Mouse (Mus musculus) MEL (cell line): ENCODE data around the gene Dpp4. TPM values are rescaled to one million over a fixed set of nuclear protein-coding genes. Genes with fewer than 3 reads are reported as not detected.

Experiments used
- DNase-seq: peaks from one replicate; pipeline ENCODE4 v3.0.0; 2011; ENCODE audit warnings: low read depth, low spot score
- H3K27ac ChIP-seq: 2 replicates; pipeline ENCODE4 v1.5.1; 2012; ENCODE audit warnings: low read depth, mild to moderate bottlenecking, control low read depth, low read length, moderate library complexity; ENCODE audit not compliant: control insufficient read depth
- H3K27me3 ChIP-seq, 2 experiments: fragments of 150-350 bp in 1 of 2; sonication (generic) in 1 of 2; 2 replicates each; pipeline ENCODE4 v1.6.1; 2012; ENCODE audit warnings: low read length in 2 of 2, mild to moderate bottlenecking in 2 of 2, improper control_type of control experiment in 1 of 2, moderate library complexity in 1 of 2; ENCODE audit not compliant: insufficient read depth in 2 of 2, control insufficient read depth in 1 of 2
- H3K36me3 ChIP-seq, 2 experiments: 2 replicates each; pipeline ENCODE4 v1.6.1; 2012 to 2014; ENCODE audit warnings: low read length in 2 of 2, improper control_type of control experiment in 1 of 2, inconsistent platforms in 1 of 2, mild to moderate bottlenecking in 1 of 2; ENCODE audit not compliant: insufficient read depth in 2 of 2, control insufficient read depth in 1 of 2
- H3K4me1 ChIP-seq, 2 experiments: fragments of 150-350 bp in 1 of 2; sonication (generic) in 1 of 2; 2 replicates each; pipeline ENCODE4 v1.6.1; 2012; ENCODE audit warnings: low read length in 2 of 2, improper control_type of control experiment in 1 of 2, mild to moderate bottlenecking in 1 of 2; ENCODE audit not compliant: insufficient read depth in 2 of 2, control insufficient read depth in 1 of 2
- H3K4me3 ChIP-seq, 2 experiments: fragments of 150-350 bp in 1 of 2; sonication (generic) in 1 of 2; 2 replicates each; pipeline ENCODE4 v1.5.1; 2012; ENCODE audit warnings: low read depth in 2 of 2, low read length in 2 of 2, mild to moderate bottlenecking in 2 of 2, moderate library complexity in 2 of 2, control low read depth in 1 of 2, improper control_type of control experiment in 1 of 2; ENCODE audit not compliant: control insufficient read depth in 1 of 2, insufficient read depth in 1 of 2
- H3K79me2 ChIP-seq: 2 replicates; pipeline ENCODE4 v1.6.1; 2012; ENCODE audit warnings: mild to moderate bottlenecking, low read length, moderate library complexity; ENCODE audit not compliant: control insufficient read depth, poor library complexity, insufficient read depth
- H3K9ac ChIP-seq: 2 replicates; pipeline ENCODE4 v1.6.1; 2012; ENCODE audit warnings: low read depth, mild to moderate bottlenecking, control low read depth, low read length, moderate library complexity; ENCODE audit not compliant: control insufficient read depth, poor library complexity, severe bottlenecking
- H3K9me3 ChIP-seq: fragments of 150-350 bp; sonication (generic); replicated peaks from 2 replicates; pipeline ENCODE4 v1.6.1; 2012; ENCODE audit warnings: mild to moderate bottlenecking, low read length, improper control_type of control experiment, moderate library complexity; ENCODE audit not compliant: insufficient read depth
- CHD1 ChIP-seq: IDR thresholded peaks from 2 replicates; pipeline ENCODE4 v1.6.1; 2012; ENCODE audit warnings: low read depth, mild to moderate bottlenecking, inconsistent platforms, low read length, improper control_type of control experiment
- CTCF ChIP-seq, 3 experiments: IDR thresholded peaks in 2 of 3; conservative IDR thresholded peaks in 1 of 3; 2 replicates each; pipeline ENCODE4 v1.5.1; 2011 to 2012; ENCODE audit warnings: low read length in 3 of 3, low read depth in 2 of 3, mild to moderate bottlenecking in 2 of 3, improper control_type of control experiment in 1 of 3, inconsistent platforms in 1 of 3, mixed read lengths in 1 of 3, moderate library complexity in 1 of 3; ENCODE audit not compliant: control insufficient read depth in 1 of 3, insufficient read depth in 1 of 3, poor library complexity in 1 of 3, severe bottlenecking in 1 of 3
- EP300 ChIP-seq, 2 experiments: IDR thresholded peaks; 2 replicates each; pipeline ENCODE4 v1.6.1; 2011; ENCODE audit warnings: improper control_type of control experiment in 2 of 2, low read length in 2 of 2, low read depth in 1 of 2, mild to moderate bottlenecking in 1 of 2
- GATA1 ChIP-seq: IDR thresholded peaks from 2 replicates; pipeline ENCODE4 v1.6.1; 2011; ENCODE audit warnings: low read depth, low read length, improper control_type of control experiment
- MAZ ChIP-seq: IDR thresholded peaks from 2 replicates; pipeline ENCODE4 v1.6.1; 2012; ENCODE audit warnings: low read depth, mild to moderate bottlenecking, inconsistent platforms, low read length, improper control_type of control experiment
- MYB ChIP-seq: IDR thresholded peaks from 2 replicates; pipeline ENCODE4 v1.6.1; 2011; ENCODE audit warnings: mild to moderate bottlenecking, low read depth, low read length, improper control_type of control experiment
- MYC ChIP-seq: IDR thresholded peaks from 2 replicates; pipeline ENCODE4 v1.6.1; 2011; ENCODE audit warnings: low read depth, mild to moderate bottlenecking, low read length, improper control_type of control experiment, moderate library complexity
- NRF1 ChIP-seq: IDR thresholded peaks from 2 replicates; pipeline ENCODE4 v1.6.1; 2014; ENCODE audit warnings: low read depth, mild to moderate bottlenecking, inconsistent platforms, low read length, improper control_type of control experiment, moderate library complexity; ENCODE audit not compliant: poor library complexity, insufficient read depth, severe bottlenecking
- POLR2A ChIP-seq, 2 experiments: IDR thresholded peaks; 2 replicates each; pipeline ENCODE4 v1.6.1; 2011 to 2012; ENCODE audit warnings: low read length in 2 of 2, mild to moderate bottlenecking in 2 of 2, control low read depth in 1 of 2, improper control_type of control experiment in 1 of 2, low read depth in 1 of 2, moderate library complexity in 1 of 2; ENCODE audit not compliant: control insufficient read depth in 1 of 2, insufficient read depth in 1 of 2, poor library complexity in 1 of 2
- POLR2AphosphoS2 ChIP-seq: IDR thresholded peaks from 2 replicates; pipeline ENCODE4 v1.6.1; 2011; ENCODE audit warnings: low read length, improper control_type of control experiment
- RAD21 ChIP-seq: IDR thresholded peaks from 2 replicates; pipeline ENCODE4 v1.6.1; 2011; ENCODE audit warnings: mild to moderate bottlenecking, low read depth, low read length, improper control_type of control experiment
- SIN3A ChIP-seq: IDR thresholded peaks from 2 replicates; pipeline ENCODE4 v1.6.1; 2012; ENCODE audit warnings: low read length, improper control_type of control experiment, inconsistent platforms
- TCF12 ChIP-seq: IDR thresholded peaks from 2 replicates; pipeline ENCODE4 v1.6.1; 2014; ENCODE audit warnings: low read depth, mild to moderate bottlenecking, inconsistent platforms, low read length, improper control_type of control experiment, moderate library complexity
- UBTF ChIP-seq: IDR thresholded peaks from 2 replicates; pipeline ENCODE4 v1.6.1; 2012; ENCODE audit warnings: low read depth, mild to moderate bottlenecking, inconsistent platforms, low read length, improper control_type of control experiment, moderate library complexity, borderline replicate concordance; ENCODE audit not compliant: insufficient read depth
- USF1 ChIP-seq: IDR thresholded peaks from 2 replicates; pipeline ENCODE4 v1.6.1; 2014; ENCODE audit warnings: low read depth, mild to moderate bottlenecking, inconsistent platforms, low read length, improper control_type of control experiment, moderate library complexity
- USF2 ChIP-seq, 2 experiments: IDR thresholded peaks; 2 replicates each; pipeline ENCODE4 v1.6.1; 2011 to 2012; ENCODE audit warnings: improper control_type of control experiment in 2 of 2, low read length in 2 of 2, borderline replicate concordance in 1 of 2, inconsistent platforms in 1 of 2, low read depth in 1 of 2, mild to moderate bottlenecking in 1 of 2; ENCODE audit not compliant: insufficient read depth in 1 of 2
- ZKSCAN1 ChIP-seq: IDR thresholded peaks from 2 replicates; pipeline ENCODE4 v1.6.1; 2012; ENCODE audit warnings: low read depth, mild to moderate bottlenecking, inconsistent platforms, low read length, improper control_type of control experiment, moderate library complexity
- ZMIZ1 ChIP-seq: IDR thresholded peaks from 2 replicates; pipeline ENCODE4 v1.6.1; 2012; ENCODE audit warnings: low read depth, mild to moderate bottlenecking, inconsistent platforms, low read length, improper control_type of control experiment, moderate library complexity
- polyA plus RNA-seq, 2 experiments: library from polyadenylated mRNA; stranded (reverse) in 1 of 2; unstranded in 1 of 2; fragments of >175 nt in 1 of 2; fragments of >200 nt in 1 of 2; gene quantifications; 2 replicates each; pipeline versions ENCODE4 v1.2.1 to v1.2.4; 2012; ENCODE audit warnings: low replicate concordance in 2 of 2, low read depth in 1 of 2; ENCODE audit not compliant: insufficient read length in 2 of 2, insufficient read depth in 1 of 2, missing spikeins in 1 of 2
- total RNA-seq: library from RNA; depleted of rRNA; stranded (reverse); fragments of 300-350 nt; gene quantifications from 2 replicates; pipeline ENCODE4 v1.2.3, GENCODE M21; 2012

The Dpp4 gene
- total and polyA plus RNA-seq, 3 experiments: 40.4 to 99.1 (median 64.1) TPM

GRCm38 (mm10) chr2:62454991-62455390, 43.0 kb upstream of the Dpp4 start:
- Histone ChIP-seq H3K27me3 (no peaks in the 10 kb centered on the region), H3K4me3 (no peak overlapping the region), H3K36me3 (peaks cover 0 to 16% of the 10 kb centered on the region in 2 experiments; a peak in 2 of 4 replicates), H3K4me1 (peaks cover 16 to 20% of the 10 kb centered on the region in 2 experiments), H3K27ac (no peak overlapping the region), H3K9me3 (no peaks in the 10 kb centered on the region), H3K79me2 (no peaks in the 10 kb centered on the region; the same call in 1 of the 2 replicates), H3K9ac (no peak overlapping the region)
- DNase-seq: no peak
- TF ChIP-seq MYB: no peak
- TF ChIP-seq UBTF: no peak
- TF ChIP-seq USF1: no peak
- TF ChIP-seq CTCF (IDR thresholded peaks at IDR 0.05 in 2 of 3, conservative IDR thresholded peaks at IDR 0.05 in 1 of 3; ENCODE audit: control insufficient read depth in 1 of 3, insufficient read depth in 1 of 3, low read depth in 2 of 3, low read length in 3 of 3, poor library complexity in 1 of 3, severe bottlenecking in 1 of 3): no peak
- TF ChIP-seq MAZ: no peak
- no peak for TF ChIP-seq GATA1
- TF ChIP-seq USF2 (IDR thresholded peaks at IDR 0.05; ENCODE audit: borderline replicate concordance in 1 of 2, insufficient read depth in 1 of 2, low read depth in 1 of 2, low read length in 2 of 2): no peak
- no peak for TF ChIP-seq EP300 (IDR thresholded peaks at IDR 0.05; ENCODE audit: low read depth in 1 of 2, low read length in 2 of 2)
- no peak for TF ChIP-seq ZKSCAN1
- no peak for TF ChIP-seq MYC
- no peak for TF ChIP-seq CHD1
- TF ChIP-seq POLR2A (IDR thresholded peaks at IDR 0.05; ENCODE audit: control insufficient read depth in 1 of 2, insufficient read depth in 1 of 2, low read depth in 1 of 2, low read length in 2 of 2, poor library complexity in 1 of 2): no peak

GRCm38 (mm10) chr2:62454033-62454432, 42.0 kb upstream of the Dpp4 start:
- Histone ChIP-seq H3K9ac (no peak overlapping the region), H3K9me3 (no peaks in the 10 kb centered on the region), H3K27ac (no peak overlapping the region), H3K79me2 (no peaks in the 10 kb centered on the region; the same call in 1 of the 2 replicates), H3K36me3 (peaks cover 0 to 21% of the 10 kb centered on the region in 2 experiments; a peak in 2 of 4 replicates), H3K4me1 (peaks cover 21% of the 10 kb centered on the region in 2 experiments), H3K4me3 (no peak overlapping the region), H3K27me3 (no peaks in the 10 kb centered on the region)
- TF ChIP-seq ZMIZ1 (no peak), RAD21 (no peak), NRF1 (no peak), SIN3A (no peak), POLR2AphosphoS2 (no peak), TCF12 (no peak)
- no peak for DNase-seq
